Mouse (Mus musculus): ENCODE results near the gene Limk2.

Gene Limk2

DNA sequence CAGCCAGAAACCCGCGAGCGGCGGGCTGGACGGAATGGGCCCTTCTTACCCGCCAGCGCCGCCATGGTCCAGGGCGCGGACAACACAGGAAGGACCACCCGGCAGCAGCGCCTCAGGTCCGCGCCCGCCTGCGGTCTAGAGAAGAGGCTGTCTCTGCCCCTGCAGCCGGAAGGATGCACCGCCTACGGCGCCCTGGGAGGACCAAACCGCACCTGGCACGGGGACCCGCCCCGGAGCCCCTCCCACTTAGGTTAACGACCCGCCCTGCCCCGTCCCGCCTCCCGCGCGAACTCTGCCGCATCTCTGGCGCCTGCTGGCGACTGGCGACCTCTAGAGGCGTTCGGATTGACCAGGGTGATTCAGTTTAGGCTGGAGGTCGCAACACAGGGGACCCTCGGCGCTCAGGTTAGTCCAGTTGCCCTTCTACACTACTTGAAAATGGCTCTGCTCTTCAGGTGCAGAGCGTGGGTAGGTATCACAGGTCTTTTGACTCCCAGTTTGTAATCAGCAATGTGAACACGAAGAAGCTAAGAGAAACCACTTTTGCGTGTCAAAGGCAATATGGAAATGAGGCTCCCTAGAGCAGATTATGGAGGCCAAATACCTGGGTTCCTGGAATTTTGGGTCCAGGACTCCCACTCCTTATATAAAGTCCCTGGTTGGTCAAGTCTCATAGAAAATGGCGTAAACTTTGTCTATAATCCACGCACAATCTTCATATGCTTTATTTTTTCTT lies at the start of gene Limk2:
Gene Limk2 (minus strand): TSS at position 193 of the 736 bp plus-strand sequence.
- peak; percentile 89 to 91 for DNase-seq (ENCODE audit: low spot score in 2 of 2)

- no peak for DNase-seq (ENCODE audit: low spot score in 2 of 2)
Observed at GRCm38 (mm10) chr11:3458428-3459104, 49.6 kb upstream of the Limk2 start.

GRCm38 (mm10) chr11:3456354-3456753 lies 47.4 kb upstream of the Limk2 start:
- DNase-seq (ENCODE audit: low spot score in 2 of 2), result peak; percentile 28 to 41

- no peak for DNase-seq (ENCODE audit: low spot score in 2 of 2)
Observed at GRCm38 (mm10) chr11:3454506-3454905, 45.5 kb upstream of the Limk2 start.

- DNase-seq (ENCODE audit: low spot score in 2 of 2), result peak in 1 of 2 experiments; percentile 7
Observed at GRCm38 (mm10) chr11:3453467-3453866, 44.5 kb upstream of the Limk2 start.

DNA sequence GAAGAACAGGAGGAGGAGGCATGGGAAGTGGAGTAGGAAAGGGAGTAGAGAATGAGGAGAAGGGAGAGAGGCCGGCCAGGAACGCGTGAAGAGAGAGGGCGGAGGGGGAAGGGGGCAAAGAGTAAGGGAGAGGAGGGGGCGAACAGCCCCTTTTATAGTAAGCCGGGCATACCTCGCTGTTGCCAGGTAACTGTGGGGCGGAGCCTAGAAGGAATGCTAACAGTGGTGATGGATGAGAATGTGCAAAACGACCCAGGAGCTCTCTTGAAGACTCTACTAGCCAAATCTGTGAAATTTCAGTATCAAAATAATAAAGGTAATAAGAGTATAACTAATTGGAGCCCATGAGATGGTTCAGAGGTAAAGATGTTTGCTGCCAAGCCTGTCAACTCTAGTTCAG lies 43.8 kb upstream of the Limk2 start:
- DNase-seq (ENCODE audit: low spot score in 2 of 2), result no peak

DNA sequence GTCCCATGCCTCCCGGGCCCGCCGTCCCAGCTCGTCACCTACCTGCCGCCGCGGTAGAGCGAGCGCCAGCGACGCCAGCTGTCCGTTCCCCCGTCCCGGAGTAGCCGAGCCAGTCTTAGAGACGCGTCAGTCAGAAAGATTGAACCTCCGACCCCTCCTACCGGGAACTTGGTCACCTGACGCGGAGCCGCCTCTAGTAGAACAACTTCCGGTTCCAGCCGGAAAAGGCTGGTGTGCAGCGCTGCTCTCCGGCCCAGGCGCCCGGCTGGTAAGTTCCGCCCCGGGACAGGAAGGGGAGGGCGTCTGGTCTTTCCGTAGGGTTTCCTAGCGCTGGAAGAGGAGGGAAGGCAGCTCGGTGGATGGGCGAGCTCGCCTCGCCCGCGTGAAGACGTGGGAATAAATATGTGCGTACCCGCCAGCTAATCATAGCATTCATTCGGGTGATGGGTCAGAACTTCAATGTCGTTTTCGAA lies 43.2 kb upstream of the Limk2 start, which contains the start of gene Rnf185:
Gene Rnf185 (minus strand): TSS at position 197 of the 473 bp plus-strand sequence.
- peak; percentile 84 to 93 for DNase-seq (ENCODE audit: low spot score in 2 of 2)

DNA sequence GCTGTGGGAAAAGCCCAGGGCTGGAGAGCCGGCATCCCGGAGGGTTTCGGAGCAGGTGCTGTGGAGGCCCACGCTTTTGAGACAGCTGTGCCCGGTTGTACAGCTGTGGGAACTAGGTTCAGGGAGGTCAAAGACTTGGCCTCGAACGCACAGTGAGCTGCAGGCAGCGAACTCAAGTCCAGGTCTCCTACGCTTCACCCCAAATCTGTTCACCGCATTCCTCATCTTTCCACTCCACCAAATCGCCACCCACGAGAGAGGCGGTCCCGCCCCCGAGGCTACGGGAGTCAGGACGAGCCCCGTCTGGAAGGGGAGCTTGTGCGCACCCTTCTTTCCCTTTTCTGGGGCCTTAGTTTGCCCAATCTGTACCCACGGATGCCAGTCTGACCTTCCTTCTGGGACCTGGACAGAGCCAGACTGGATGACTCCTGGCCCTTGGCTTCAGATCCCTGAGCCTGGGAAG lies 42.7 kb upstream of the Limk2 start:
- peak in 1 of 2 experiments; percentile 37 for DNase-seq (ENCODE audit: low spot score in 2 of 2)

- no peak for DNase-seq (ENCODE audit: low spot score in 2 of 2)
Observed at GRCm38 (mm10) chr11:3444875-3445274, 35.9 kb upstream of the Limk2 start.

DNA sequence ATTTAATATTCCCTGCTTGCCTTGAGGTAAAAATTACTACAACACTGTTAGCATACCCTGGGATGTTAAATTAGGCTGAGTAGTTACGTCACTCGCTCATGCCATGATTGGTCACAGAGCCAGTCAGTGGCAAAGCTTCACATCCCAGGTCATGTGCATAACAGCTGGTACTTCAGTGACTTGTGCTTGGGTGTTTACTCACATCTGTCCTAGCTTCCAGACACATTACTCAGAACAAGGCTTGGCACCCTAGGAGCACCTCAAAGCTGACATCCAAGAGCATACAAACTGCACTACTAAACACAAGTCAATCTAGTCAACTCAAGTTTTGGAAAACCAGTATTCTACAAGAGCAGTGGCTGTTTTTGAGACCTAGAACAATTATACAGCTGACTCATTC lies 34.1 kb upstream of the Limk2 start:
- DNase-seq (ENCODE audit: low spot score in 2 of 2), result no peak

DNA sequence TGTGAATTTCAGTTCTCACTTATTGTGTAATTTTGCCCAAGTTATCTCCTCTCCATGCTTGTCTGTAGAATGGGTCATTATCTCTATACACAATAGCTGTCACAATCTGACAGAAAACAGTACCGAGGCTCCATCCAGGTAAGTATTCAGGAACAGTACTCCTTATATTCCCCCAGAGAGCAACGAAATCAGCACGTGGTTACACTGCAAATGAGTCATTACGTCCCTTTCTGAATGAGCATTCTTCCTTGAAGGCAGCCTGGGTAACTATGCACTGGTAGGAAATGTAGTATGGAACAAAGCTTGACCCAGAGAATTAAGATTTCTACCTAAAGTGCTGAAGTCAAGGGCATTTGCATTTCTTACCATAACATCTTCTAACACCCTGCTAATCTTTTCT lies 33.7 kb upstream of the Limk2 start:
- DNase-seq (ENCODE audit: low spot score in 2 of 2), result no peak

DNA sequence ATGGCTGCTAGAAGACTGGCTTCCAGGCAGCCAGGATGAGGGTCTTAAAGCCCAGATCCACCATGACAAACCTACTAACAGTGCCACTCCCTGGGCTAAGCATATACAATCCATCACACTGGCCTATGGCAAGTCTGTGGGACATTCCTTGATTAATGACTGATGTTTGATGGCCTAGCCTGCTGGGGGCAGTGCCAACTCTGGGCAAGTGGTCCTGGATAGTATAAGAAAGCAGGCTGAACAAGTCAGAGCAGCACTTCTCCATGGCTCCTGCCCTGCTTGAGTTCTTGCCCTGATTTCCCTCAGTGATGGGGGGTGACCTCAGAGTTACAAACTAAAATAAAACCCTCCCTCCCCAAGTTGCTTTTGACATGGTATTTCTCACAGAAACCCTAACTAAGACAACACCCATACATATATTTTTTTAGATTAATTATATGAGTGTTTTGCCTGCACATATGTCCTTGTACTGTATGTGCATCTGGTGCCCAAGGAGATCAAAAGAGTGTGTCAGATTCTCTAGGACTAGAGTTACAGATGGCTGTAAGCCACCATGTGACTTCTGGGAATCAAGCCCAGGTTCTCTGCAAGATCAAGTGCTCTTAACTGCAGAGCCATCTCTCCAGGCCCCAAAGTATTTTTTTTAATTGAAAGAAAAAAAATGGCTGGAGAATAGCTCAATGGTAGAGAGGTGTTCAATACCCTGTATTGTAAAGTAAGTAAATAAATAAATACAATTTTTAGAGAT lies 32.9 kb upstream of the Limk2 start:
- no peak for DNase-seq (ENCODE audit: low spot score in 2 of 2)

DNA sequence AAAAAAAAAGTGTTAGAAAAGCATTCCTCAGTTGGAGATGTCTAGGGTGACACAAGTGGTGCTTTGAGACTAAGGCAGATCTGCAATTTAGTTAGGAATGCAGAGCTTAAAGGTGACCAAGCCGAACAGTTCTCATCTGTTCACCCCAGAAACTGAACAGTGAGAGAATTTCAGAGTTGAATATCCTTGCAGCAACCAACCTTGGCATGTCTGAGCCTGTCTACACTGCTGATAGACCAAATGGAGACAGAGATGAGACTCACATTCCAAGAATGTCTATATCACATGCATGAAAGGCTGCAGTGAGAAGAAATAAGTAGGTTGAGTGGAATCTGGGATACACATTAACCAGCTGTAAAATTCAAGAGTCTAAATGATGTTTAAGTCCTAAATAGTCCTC lies 28.6 kb upstream of the Limk2 start:
- DNase-seq (ENCODE audit: low spot score in 2 of 2), result no peak

- DNase-seq (ENCODE audit: low spot score in 2 of 2), result no peak
Observed at GRCm38 (mm10) chr11:3433809-3434208, 24.8 kb upstream of the Limk2 start.

- no peak for DNase-seq (ENCODE audit: low spot score in 2 of 2)
Observed at GRCm38 (mm10) chr11:3431976-3432603, 23.1 kb upstream of the Limk2 start.

DNA sequence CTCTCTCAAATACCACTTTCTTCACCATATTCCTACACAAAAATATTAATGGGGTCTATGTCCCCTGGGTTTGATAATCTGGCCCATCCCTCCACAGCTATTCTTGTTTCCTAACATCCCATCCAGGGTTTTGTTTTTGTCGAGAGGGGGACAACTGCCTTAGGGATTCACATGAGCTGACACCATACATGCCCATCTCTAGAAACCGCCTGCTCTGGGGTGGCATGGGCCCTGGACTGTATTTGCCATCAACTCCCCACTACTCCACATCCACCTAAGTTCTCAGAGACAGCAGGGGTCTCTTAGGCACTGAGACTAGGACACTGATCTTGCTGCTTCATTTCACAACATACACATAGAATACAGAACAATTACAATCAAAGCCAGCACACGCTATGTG lies 22.5 kb upstream of the Limk2 start:
- no peak for DNase-seq (ENCODE audit: low spot score in 2 of 2)

- no peak for DNase-seq (ENCODE audit: low spot score in 2 of 2)
Observed at GRCm38 (mm10) chr11:3428632-3429031, 19.6 kb upstream of the Limk2 start.

GRCm38 (mm10) chr11:3427697-3428230 lies 18.8 kb upstream of the Limk2 start:
- no peak for DNase-seq (ENCODE audit: low spot score in 2 of 2)

GRCm38 (mm10) chr11:3422242-3422641 lies 13.3 kb upstream of the Limk2 start:
- DNase-seq (ENCODE audit: low spot score in 2 of 2), result no peak

- DNase-seq (ENCODE audit: low spot score in 2 of 2), result no peak
Observed at GRCm38 (mm10) chr11:3418741-3419140, 9.8 kb upstream of the Limk2 start.

DNA sequence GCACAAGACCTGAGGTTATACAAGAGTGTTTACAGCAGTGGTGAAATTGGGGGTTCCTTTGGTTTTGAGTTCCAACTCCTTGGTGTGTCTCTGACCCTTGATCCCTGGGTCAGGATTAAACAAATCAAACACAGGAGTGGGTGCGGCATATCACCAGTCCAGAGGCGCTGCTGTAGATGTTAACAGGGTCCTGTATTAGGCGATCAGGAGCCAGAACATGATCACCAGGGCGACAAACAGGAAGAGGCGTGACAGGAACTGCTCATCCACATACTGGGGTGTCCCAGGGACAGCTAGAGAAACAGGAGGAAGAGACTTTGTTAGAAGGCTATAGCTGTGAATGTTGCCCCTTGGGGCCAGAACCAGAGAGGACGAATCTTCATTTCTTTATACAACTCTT lies 8.8 kb upstream of the Limk2 start:
- no peak for DNase-seq (ENCODE audit: low spot score in 2 of 2)

DNA sequence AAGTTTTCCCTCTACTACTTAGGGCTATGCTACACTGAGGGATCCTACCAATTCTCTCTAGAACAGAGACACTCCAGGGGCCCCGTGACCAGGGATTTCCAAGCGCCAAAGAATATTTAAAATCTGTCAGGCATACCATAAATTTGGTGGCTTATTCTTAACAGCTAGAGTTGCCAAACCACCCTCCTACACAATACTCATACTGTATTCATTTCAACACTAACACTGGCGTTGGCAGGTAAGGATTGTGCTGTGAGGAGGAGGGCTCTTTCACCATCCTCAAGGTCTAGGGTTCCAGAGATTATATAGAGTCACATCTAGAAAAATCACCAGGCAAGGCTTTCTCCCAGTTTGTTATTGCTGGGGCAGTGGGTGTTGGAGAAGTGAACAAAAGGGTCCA lies 7.4 kb upstream of the Limk2 start:
- DNase-seq (ENCODE audit: low spot score in 2 of 2), result no peak
